Mouse (Mus musculus) kidney, adult 2 months (tissue): ENCODE measurements around the gene Srgap2.

Experiments
- CTCF ChIP-seq: fragments of 200-500 bp; conservative IDR thresholded peaks from 2 replicates; pipeline ENCODE4 v1.5.1; 2011; ENCODE audit warnings: low read depth, mild to moderate bottlenecking, control low read depth, low read length, moderate library complexity, mixed read lengths; ENCODE audit not compliant: insufficient read depth, insufficient read length
- POLR2A ChIP-seq: fragments of 200-500 bp; IDR thresholded peaks from one replicate; pipeline ENCODE4 v1.6.1; 2011; ENCODE audit warnings: low read depth, low read length, control low read depth

DNA sequence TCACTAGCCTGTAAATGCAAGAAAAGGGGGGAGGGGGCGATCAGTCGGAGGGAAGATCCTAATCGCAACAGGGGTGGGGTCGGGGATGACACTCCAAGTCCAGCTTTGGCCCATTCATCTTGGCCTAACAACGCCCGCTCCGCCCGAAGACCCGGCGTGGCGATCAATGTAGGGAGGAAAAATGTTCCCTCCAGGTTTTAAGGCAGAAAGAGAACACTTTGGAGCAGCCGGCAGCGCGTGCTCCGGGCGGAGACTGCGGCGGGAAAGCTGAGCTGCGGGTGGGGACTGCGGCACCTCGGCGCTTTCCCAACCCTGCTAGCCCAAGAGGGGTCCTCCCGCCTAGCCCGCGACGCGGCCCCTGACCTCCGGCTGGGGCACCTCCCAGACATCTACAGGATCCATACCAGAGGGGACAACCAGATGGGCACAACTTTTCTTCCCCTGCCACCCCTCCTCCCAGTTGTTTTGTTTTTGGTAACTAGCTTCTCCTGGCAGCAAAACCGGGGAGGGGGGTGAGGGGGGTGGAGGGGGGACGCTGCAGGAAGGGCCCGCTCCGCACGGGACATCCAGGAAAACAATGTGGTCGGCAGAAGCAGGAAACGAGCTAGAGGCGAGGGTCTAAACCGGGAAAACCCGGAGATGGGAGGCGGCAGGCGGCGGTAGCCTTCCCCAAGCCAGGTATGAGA, 1.4 kb downstream of the Srgap2 start:
- no peak for TF ChIP-seq CTCF
- TF ChIP-seq POLR2A = no peak
